Mouse (Mus musculus) ES-E14 (cell line): ENCODE data around the gene Erc1. TPM values are rescaled to one million over a fixed set of nuclear protein-coding genes. Genes with fewer than 3 reads are reported as not detected.
A peak's percentile ranks its signal among the peaks of the same experiment; 100 is the strongest.

Experiments
- DNase-seq: peaks from one replicate; pipeline ENCODE4 v3.0.0-alpha.2; 2013; ENCODE audit warnings: low read depth, low spot score
- H3K27ac ChIP-seq: 2 replicates; pipeline ENCODE4 v1.5.1; 2012; ENCODE audit warnings: low read depth, mild to moderate bottlenecking, low read length, moderate library complexity, mixed read lengths; ENCODE audit not compliant: poor library complexity, insufficient read depth, severe bottlenecking
- H3K36me3 ChIP-seq: 2 replicates; pipeline ENCODE4 v1.6.1; 2012; ENCODE audit warnings: mild to moderate bottlenecking, low read length, moderate library complexity, mixed read lengths; ENCODE audit not compliant: control insufficient read depth, poor library complexity, insufficient read depth, severe bottlenecking
- H3K4me1 ChIP-seq, 2 experiments: fragments of 150-350 bp in 1 of 2; sonication (generic) in 1 of 2; 2 replicates each; pipeline ENCODE4 v1.6.1; 2012; ENCODE audit warnings: low read length in 2 of 2, mild to moderate bottlenecking in 1 of 2, mixed read lengths in 1 of 2; ENCODE audit not compliant: control insufficient read depth in 2 of 2, insufficient read depth in 2 of 2, poor library complexity in 1 of 2
- H3K4me3 ChIP-seq, 2 experiments: fragments of 150-350 bp in 1 of 2; sonication (generic) in 1 of 2; 2 replicates each; pipeline ENCODE4 v1.5.1; 2012; ENCODE audit warnings: low read length in 2 of 2, low read depth in 1 of 2, mild to moderate bottlenecking in 1 of 2, mixed read lengths in 1 of 2; ENCODE audit not compliant: insufficient read depth in 1 of 2, poor library complexity in 1 of 2, severe bottlenecking in 1 of 2
- H3K9ac ChIP-seq: 2 replicates; pipeline ENCODE4 v1.6.1; 2012; ENCODE audit warnings: low read depth, mild to moderate bottlenecking, low read length, mixed read lengths; ENCODE audit not compliant: poor library complexity, insufficient read depth, severe bottlenecking
- H3K9me3 ChIP-seq: fragments of 150-350 bp; sonication (generic); 2 replicates; pipeline ENCODE4 v1.6.1; 2012; ENCODE audit warnings: low read depth, mild to moderate bottlenecking, low read length; ENCODE audit not compliant: control insufficient read depth, insufficient read depth
- CHD2 ChIP-seq: IDR thresholded peaks from 2 replicates; pipeline ENCODE4 v1.6.1; 2014; ENCODE audit warnings: mild to moderate bottlenecking, low read depth, low read length, inconsistent platforms
- HCFC1 ChIP-seq: IDR thresholded peaks from 2 replicates; pipeline ENCODE4 v1.6.1; 2012; ENCODE audit warnings: low read length, inconsistent platforms, borderline replicate concordance; ENCODE audit not compliant: insufficient read depth
- MAFK ChIP-seq: IDR thresholded peaks from 2 replicates; pipeline ENCODE4 v1.6.1; 2014; ENCODE audit warnings: mild to moderate bottlenecking, low read depth, low read length, inconsistent platforms; ENCODE audit not compliant: insufficient read depth
- ZC3H11A ChIP-seq: IDR thresholded peaks from 2 replicates; pipeline ENCODE4 v1.6.1; 2012; ENCODE audit warnings: low read depth, mild to moderate bottlenecking, inconsistent platforms, low read length, borderline replicate concordance
- ZNF384 ChIP-seq: IDR thresholded peaks from 2 replicates; pipeline ENCODE4 v1.6.1; 2012; ENCODE audit warnings: low read depth, low read length, inconsistent platforms
- in situ Hi-C, 2 experiments: fragments of 600-800 bp; cut with MboI; formaldehyde crosslinking; loops; one replicate each; pipeline ENCODE4 v1.15.1; 2025; ENCODE audit warnings: low sequenced_read_pairs in 2 of 2, inconsistent platforms in 1 of 2; ENCODE audit not compliant: unreplicated experiment in 2 of 2
- total RNA-seq: library from RNA; depleted of rRNA; stranded (reverse); fragments of 300-350 nt; gene quantifications from 2 replicates; pipeline ENCODE4 v1.2.3, GENCODE M21; 2012

Erc1 gene
- total RNA-seq, 1 experiment: 16.5 TPM

DNA sequence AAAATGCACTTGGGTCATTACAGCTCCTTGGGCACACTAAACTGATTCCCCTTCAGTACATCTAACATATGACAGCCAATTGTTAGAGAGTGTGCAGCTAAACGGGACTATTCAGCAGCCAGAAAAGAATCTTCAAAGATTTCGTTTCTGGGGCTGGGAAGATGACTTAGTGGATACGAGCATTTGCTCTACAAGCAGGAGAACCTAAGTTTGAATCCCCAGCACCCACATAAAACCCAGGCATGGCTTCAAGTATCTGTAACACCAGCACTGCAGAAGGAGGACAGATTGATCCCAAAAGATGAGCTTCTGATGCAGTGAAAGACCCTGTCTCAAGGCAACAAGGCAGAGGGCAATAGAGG lies 1.4 kb upstream of the Erc1 start:
- TF ChIP-seq ZC3H11A (no peak), HCFC1 (no peak), MAFK (no peak), ZNF384 (no peak)
- H3K9me3 ChIP-seq: no peaks in the 10 kb centered on the region
- H3K4me3 ChIP-seq: peak overlapping the region in 1 of 2 experiments; percentile 98; a peak in 2 of 4 replicates
- H3K9ac ChIP-seq: no peak overlapping the region; the same call in 1 of the 2 replicates
- peaks cover 0 to 2% of the 10 kb centered on the region in 2 experiments; a peak in 2 of 4 replicates for H3K4me1 ChIP-seq
- in situ Hi-C loops: no loop called here
- no peaks in the 10 kb centered on the region for H3K36me3 ChIP-seq
- no peak overlapping the region for H3K27ac ChIP-seq
- no peak for DNase-seq

DNA sequence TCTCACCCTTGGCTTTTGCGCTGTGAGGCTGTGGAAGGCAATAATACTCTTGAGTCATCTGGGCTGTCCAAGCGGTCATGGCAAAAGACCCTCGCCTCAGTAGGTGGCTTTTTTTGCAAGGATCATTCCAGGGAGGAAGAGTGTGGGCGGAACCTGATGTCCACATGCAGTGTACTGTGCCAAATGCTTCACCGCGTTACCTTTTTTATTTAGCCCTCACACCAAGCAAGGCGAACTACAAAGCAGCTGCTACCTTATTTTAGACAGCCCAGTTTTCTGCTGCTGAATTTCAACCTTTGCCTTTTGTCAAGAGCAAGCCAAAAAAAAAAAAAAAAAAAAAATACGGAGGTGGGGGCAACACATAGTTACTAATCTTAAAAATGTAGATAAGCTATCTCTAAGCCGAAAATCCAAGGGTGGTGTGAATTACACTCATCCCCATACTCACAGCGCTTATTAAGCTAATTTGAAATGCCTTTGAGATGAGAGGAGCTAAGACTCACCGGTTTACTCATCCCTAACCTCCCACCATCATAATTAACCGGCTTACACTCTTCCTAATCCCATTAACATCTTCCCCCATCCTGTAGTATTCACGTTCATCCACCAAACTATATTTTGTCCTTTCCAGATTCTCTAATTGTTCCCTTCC lies 855 bp upstream of the Erc1 start:
- H3K9ac ChIP-seq: peak overlapping the region; percentile 69
- in situ Hi-C loops: no loop called here
- TF ChIP-seq ZC3H11A (no peak), CHD2 (no peak), MAFK (no peak), ZNF384 (no peak), HCFC1 (no peak)
- H3K27ac ChIP-seq: no peak overlapping the region; the same call in 1 of the 2 replicates
- peak overlapping the region; percentile 90 to 98 for H3K4me3 ChIP-seq
- no peaks in the 10 kb centered on the region for H3K36me3 ChIP-seq
- no peaks in the 10 kb centered on the region for H3K9me3 ChIP-seq
- DNase-seq: no peak
- H3K4me1 ChIP-seq: peaks cover 0 to 2% of the 10 kb centered on the region in 2 experiments; a peak in 2 of 4 replicates

DNA sequence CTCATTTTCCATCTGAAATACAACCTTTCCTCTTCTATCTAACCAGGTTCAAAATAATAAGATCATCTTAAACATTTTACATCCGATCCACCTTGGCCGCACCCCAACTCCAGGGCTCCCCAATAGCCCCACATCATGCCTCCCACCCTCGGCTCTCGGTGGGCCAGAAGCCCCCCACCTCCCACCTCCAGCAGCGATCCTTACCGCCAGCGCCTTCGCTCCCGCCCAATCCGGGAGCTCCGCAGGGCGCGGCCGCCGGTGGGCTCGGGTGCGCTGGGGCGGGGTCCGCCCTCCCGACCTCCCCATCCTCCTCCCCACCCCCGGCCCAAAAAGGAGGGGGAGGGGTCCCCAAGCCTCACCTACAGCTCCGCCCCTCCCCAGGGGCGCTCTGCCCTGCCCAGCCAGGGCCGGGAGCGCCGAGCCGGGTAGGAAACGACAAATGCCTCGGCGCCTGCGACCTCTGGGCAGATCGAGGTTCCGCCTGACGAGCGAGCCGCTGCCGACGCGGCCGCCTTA lies 391 bp downstream of the Erc1 start:
- Histone ChIP-seq H3K9ac (peak overlapping the region; percentile 98), H3K4me1 (peaks cover 0 to 2% of the 10 kb centered on the region in 2 experiments; a peak in 2 of 4 replicates), H3K9me3 (no peaks in the 10 kb centered on the region), H3K36me3 (no peaks in the 10 kb centered on the region), H3K4me3 (peak overlapping the region; percentile 90 to 98), H3K27ac (peak overlapping the region; percentile 94)
- TF ChIP-seq ZNF384 (no peak), ZC3H11A (no peak), HCFC1 (no peak), MAFK (no peak), CHD2 (no peak)
- peak; percentile 75 for DNase-seq
- in situ Hi-C loops: no loop called here

DNA sequence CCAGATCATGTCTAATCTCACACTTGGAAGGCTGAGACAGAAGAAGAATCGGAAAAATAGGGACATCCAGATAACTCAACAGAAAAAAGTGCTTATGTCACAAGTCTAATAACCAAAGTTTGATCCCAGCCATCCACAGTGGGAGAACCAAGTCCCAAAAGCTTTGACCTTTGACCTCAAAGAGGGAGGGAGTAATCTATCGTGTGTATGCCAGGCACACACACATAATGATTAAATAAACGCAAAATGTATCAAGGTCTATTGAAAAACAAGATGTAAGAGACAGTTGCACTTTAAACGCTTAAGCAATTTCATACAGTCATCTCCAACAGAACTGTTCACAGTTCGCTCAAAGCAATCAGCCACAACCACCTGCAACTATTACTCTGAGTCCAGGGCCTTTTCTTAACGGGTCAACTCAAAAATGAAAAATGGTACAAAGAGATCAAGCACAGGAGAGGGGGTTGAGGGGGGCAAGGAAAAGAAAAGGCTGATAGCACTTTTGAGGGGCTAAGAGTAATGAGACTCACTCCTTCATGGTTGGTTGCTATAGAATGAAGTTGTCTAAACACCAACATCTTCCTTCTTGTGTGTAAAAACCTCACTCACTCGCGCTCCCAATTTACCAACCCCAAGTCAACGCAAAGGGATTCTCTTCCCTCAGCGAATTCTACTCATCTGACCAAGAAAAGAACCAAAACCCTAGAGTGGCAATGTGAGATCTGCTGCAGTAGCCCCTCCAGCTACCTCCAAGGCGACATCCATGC lies 1.0 kb downstream of the Erc1 start:
- H3K9me3 ChIP-seq: no peaks in the 10 kb centered on the region
- peak overlapping the region; percentile 98 for H3K9ac ChIP-seq
- H3K27ac ChIP-seq: peak overlapping the region; percentile 94; the same call in 1 of the 2 replicates
- peak; percentile 8 for DNase-seq
- peaks cover 0 to 2% of the 10 kb centered on the region in 2 experiments; a peak in 2 of 4 replicates for H3K4me1 ChIP-seq
- TF ChIP-seq CHD2 (no peak), HCFC1 (no peak), MAFK (no peak), ZNF384 (no peak), ZC3H11A (no peak)
- H3K4me3 ChIP-seq: peak overlapping the region; percentile 90 to 98
- in situ Hi-C loops: no loop called here
- no peaks in the 10 kb centered on the region for H3K36me3 ChIP-seq
